Mouse (Mus musculus) G1E (cell line): ENCODE results near the gene Sox2.

Source experiments
- CTCF ChIP-seq: IDR thresholded peaks from 2 replicates; pipeline ENCODE4 v1.5.1; 2012; ENCODE audit warnings: low read depth, low read length, inconsistent platforms, mixed read lengths
- GATA1 ChIP-seq: IDR thresholded peaks from 2 replicates; pipeline ENCODE4 v1.6.1; 2012; ENCODE audit warnings: borderline replicate concordance, low read length, inconsistent platforms, mixed read lengths
- GATA2 ChIP-seq: IDR thresholded peaks from 2 replicates; pipeline ENCODE4 v1.6.1; 2012; ENCODE audit warnings: low read depth, low read length, inconsistent platforms, borderline replicate concordance
- POLR2AphosphoS5 ChIP-seq: IDR thresholded peaks from 2 replicates; pipeline ENCODE4 v1.6.1; 2012; ENCODE audit warnings: low read depth, low read length, inconsistent platforms; ENCODE audit not compliant: insufficient replicate concordance
- TAL1 ChIP-seq: conservative IDR thresholded peaks from 2 replicates; pipeline ENCODE4 v1.6.1; 2012; ENCODE audit warnings: low read depth, low read length, inconsistent platforms, mixed read lengths

DNA sequence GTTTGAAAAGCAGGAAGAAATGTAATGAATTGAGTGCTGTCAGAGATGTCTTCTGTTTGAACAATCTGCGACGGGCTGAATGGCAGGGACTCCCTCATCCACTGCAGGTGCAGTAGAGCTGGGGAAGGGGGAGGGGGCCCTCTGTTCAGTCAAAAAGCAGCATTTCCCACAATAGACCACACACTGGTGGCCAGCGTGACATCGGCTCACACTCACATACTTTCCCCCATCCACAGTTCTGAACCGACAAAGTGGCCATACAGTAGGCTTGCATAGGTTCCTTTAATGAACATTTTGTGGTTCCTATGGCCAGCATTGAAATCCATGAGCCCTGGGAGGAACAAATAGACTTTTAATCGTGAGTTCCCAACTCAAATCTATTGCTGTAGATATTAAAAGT is 9.7 kb downstream of the Sox2 start:
- TF ChIP-seq CTCF (no peak), GATA1 (no peak), POLR2AphosphoS5 (no peak), GATA2 (no peak), TAL1 (no peak)
